Mouse (Mus musculus) kidney, postnatal 14 days (tissue): ENCODE measurements at regions not wholly inside any gene's neighbourhood (a gene's known extent, or its start where the extent isn't known, plus 50 kb on each side); places are given as distances from the start of the nearest gene placed in this dataset.

Experiments
- DNase-seq: peaks from one replicate; pipeline ENCODE4 v3.0.0; 2022; ENCODE audit warnings: mixed read lengths

- DNase-seq = peak; percentile 0
These were observed 1156.9 kb downstream of the Gm10330 start for GRCm38 (mm10) chr12:22623205-22623604.
